Mouse (Mus musculus) NIH3T3 (cell line): Measurements from ENCODE around the gene Zmynd15.
"Not testable (repeated sequence)": the region's sequence is repeated elsewhere in the genome, so short reads cannot be mapped to it uniquely, and the experiment has no call there.

Source experiments
- DNase-seq: peaks from one replicate; pipeline ENCODE4 v3.0.0-alpha.2; 2012; ENCODE audit warnings: low read depth

Zmynd15 gene

DNA sequence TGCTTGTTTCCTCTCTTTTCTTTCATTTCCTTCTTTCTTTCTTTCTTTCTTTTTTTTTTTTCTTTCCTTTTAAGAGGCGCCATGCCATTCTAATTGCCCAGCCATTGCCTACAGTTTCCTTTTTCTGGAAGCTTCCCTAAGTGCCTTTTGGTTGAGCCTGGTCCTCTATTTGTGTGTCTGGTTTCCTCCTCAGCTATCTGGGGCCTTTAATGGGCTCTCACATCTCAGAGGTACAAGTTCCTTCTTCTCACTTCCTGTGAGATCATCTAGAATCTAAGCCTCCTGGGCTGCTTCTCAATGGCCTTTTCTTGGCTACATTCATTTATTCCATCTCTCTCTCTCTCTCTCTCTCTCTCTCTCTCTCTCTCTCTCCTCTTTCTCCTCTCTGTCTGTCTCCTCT, 11.9 kb upstream of the Zmynd15 start:
- DNase-seq: no peak

DNA sequence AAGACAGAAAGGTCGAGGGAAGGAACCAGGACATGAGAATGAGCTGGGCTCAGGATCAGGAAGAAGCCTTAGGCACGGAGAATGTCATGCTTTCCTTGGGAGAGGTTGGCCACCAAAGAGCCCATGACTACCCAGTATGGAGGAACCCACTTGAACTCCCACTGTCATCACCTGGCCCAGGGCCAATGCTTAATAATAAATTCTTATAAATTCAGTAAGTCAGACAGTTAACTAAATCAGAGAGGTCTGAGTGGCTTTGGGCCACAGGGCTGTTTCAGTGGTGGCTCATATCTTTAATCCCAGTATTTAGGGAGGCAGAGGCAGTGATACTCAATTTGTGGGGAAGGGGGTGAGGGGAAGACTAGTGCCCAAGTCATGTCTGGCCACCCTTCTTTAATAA, 8.3 kb upstream of the Zmynd15 start:
- DNase-seq: peak; percentile 9

DNA sequence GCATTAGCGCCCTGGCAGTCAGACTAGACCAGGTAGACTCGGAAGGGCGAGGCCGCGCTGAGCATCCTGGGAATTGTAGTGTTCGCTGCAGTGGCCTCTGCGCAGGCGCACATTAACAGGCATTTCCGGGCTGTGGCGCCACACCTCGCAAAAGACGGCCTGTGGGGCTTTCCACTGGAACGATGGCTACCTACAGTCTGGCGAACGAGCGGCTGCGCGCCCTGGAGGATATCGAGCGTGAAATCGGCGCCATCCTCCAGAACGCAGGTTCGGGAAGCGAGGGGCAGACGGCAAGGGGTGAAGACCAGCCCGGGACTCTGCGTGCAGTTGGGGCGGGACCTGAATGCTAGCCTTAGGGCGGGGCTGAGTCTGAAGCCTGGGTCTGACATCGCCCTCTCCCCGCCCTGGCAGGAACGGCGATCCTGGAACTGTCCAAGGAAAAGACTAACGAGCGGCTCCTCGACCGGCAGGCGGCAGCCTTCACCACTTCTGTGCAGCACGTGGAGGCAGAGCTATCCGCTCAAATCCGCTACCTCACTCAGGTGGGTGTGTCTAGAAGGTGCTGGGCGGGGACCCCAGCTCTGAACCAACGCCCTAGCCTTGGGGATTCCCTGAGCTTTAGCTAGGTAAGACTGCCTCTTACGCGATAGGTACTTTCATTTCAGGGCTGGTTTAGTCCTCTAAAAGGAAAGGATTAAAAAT, 7.3 kb upstream of the Zmynd15 start, which contains the start of gene Med11:
Med11 (plus strand) TSS at position 123 of the 702 bp plus-strand sequence.
- peak; percentile 98 for DNase-seq

DNA sequence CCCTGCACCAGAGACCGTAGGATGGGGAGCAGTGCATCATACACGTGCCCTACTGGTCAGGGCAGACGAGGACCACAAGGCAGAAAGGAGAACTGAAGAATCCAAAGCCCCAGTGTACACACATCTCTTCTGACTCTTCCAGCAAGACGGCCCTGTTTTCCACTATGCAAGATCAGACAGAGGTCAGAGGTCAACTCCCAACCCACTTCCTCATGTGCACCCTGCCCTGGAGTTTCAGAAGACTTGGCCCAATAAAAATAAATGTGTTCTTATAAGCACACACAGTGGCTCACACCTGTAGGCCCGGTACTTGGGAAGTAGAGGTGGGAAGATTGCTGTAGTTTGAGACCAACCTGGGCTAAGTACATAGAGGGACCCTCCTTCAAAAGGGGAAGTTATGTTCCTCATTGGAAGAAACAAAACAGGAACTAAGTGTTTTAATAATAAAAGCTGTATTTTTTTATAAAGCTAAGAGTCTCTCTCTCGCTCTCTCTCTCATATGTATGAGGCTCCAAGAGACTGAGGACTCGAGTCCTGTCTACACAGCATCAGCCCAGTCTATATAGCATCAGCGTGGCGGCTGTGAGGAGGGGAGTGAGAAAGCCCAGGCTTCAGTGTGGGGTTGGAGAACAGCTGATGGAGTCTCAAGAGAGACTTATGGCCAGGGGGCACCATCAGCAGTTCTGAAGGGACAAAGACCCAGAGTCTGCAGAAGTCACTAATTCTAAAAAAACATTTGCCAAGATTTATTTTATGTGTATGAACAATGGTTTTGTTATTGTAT, 5.8 kb upstream of the Zmynd15 start:
- no peak for DNase-seq

DNA sequence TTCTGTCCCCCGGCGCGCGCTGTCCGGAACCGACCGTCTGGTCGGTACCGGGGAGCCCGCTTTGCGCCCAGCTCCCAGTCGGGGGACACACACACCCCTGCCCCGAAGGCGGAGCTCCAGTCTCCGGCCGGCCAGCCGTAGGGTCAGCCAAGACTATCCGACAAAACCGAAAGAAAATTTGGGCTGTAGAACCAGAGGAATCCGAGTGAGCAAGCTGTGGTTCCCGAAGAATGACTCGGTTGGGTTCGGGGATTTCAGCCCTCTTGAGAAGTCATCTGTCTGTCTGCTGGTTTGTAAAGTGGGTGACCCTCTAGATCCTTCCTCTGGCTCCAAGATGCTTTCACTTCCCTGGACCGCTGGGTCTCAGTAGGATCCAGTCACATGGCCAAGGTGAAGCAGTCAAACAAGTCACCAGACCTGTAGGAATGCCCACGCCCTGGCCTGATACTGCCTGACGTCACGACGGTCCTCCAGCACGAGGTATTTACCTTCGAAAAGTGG, 418 bp downstream of the Zmynd15 start, which contains the start of gene Cxcl16:
Cxcl16 (minus strand) TSS at position 384 of the 501 bp plus-strand sequence.
- no peak for DNase-seq

DNA sequence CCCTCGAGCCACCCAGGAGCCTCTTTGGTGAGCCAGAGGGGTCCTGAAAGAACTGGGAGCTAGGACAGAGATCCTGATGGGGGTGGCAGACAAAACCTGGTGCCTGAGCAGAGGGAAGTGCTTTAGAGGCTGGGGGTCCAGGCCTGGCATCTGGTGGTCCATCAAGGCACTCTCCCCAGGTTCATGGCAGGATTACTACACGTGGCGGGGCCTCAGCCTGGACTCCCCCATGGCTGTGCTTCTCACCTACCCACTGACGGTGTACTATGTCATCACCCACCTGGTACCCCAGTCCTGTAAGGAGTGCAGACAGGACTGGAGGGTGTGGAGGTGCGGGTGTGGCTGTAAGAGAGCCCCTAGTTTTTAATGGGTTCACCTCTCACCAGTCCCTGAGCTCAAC, 4.7 kb downstream of the Zmynd15 start:
- no peak for DNase-seq

DNA sequence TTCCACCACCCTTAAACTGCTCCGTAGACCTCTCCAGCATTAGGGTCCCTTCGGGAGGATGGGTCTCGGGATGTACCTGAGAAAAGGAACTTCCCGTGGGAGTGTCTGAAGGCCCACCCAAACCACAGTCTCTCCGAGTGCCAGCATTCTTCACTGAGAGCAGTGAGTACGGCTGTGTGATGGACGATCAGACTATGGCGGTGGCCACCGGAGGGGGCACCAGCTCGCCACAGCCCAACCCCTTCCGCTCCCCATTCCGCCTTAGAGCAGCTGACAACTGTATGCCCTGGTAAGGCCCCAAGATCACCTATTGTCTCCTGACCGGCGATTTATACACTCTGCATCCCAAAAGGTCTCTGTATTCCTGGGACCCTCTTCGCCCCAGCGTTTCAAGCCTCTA, 6.0 kb downstream of the Zmynd15 start:
- no peak for DNase-seq

DNA sequence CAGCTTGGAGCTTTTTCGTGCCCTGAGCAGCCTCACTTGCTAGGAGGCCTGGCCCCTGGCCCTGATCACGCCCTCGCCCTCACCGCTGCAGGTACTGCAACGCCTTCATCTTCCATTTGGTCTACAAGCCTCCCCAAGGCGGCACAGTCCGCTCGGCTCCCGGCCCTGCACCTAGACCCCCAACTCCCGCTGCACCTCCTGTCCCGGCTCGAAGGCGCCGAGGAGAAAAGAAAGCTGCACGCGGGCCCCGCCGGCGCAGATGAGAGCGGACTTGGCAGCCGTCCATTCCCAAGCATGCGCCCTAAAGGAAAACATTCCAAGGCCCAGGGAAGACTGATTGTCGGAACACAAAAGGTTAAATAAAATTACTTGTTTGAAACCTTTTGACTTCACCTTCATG, 6.6 kb downstream of the Zmynd15 start:
- no peak for DNase-seq

DNA sequence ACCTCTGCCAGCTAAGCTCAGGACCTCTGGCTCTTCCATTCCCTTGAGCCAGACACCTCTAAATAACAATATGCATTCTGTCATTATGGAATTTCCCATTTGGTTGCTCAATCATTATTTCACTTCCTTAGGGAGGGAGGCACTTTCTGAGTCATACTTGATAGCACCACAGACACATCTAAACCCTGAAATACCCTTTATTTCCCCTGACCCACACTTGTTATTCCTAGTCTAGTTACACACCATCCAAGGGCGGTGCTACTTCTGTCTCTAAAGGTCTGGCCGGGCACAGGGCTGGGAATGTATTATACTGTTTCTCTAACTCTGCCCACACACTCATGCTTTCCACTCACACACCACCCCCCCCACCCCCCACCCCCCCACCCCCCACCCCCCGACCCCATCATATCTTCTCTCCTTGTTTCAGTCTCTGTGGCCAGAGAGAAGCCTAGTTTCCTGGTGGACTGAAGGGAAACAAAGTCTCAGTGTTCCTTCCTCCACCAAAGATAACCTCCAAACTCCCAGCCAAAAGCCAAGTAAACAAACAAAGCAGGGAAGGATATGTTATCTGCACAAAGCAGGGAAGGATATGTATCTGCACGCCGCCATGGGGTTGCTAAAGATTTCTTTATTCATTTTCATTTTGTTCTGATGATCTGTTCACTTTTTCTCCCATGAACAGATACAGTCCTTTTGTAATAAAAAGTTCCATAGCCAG, 8.8 kb downstream of the Zmynd15 start:
- peak; percentile 50 for DNase-seq

DNA sequence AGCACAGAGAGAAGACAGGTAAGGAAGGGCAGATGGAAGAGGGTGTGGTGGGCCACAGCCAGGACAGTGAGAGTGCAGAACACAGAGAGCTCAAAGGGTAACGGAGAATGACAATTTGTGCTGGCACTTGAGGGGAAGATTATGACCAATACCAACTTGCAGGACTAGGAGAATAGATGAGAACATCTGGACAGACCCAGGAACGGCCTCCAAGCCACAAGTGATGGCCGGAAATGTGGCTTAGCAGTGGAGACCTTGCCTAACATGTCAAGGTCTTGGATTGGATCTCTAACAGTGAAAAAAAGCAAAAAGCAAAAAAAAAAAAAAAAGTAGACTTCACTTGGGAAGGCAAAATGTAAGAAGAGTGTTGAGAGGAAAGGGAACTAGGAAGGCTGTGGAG, 10.5 kb downstream of the Zmynd15 start:
- no peak for DNase-seq

DNA sequence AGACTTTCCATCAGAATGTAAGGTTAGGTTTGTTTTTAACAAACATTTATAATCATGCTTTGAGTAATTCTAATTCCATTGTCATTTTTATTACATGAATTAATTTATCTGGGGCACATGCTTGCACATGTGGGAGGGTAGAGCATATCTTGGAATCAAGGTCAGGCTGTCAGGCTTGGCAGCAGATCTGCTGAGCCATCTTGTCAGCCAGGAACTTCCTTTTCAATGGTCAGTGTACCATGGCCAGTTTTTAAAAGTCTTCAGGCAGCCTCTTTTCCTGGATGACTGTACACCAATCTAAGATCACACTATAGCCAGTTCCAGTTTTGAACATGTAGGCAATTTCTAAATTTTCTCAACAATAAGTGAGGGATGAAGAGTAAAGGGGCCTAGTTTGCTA, 13.5 kb downstream of the Zmynd15 start:
- no peak for DNase-seq

DNA sequence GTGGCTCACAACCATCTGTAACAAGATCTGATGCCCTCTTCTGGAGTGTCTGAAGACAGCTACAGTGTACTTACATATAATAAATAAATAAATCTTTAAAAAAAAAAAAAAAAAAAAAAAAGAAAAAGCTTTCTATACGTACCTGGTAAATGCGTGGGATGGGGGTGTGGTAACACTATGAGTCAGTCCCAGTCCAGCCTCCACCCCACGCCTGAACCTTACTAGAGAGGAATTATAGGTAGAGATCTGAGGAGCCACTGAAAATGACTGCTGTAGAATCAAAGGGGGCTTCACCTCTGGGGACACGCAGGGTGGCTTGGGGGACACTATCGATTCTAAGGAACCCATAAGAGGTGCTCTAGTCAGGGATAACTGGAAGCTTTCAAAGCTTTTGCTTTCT, 14.1 kb downstream of the Zmynd15 start:
- not testable (repeated sequence) for DNase-seq

DNA sequence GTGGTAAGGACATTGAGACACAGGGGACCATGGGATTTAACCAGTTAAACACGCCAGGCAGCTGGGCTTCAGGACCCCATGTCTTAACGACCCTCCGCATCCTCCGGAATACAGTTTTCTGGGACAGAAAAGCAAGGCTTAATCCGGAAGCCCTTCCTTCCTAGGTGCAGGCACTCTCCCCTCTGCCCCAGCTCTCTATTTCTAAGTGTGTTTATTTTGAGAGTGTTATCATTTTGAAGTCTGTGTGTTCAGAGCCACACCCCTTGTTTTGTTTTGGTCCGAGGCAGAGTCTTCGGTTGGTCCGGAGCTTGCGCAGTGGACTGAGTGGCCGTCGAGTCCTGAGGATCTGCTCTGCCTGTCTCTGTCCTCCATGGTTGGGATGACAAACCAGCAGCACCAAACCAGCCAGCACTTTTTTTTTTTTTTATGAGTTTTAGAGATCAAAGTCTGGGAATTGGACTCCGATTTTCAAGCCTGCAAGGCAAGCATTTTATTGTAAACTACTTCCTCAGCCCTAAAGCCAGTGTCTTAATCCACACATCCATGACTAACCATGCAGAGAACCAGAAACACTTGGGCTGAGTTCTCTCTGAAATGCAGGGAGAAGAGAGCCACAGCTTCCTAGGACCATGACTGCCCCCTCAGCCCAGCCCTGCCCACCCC, 15.8 kb downstream of the Zmynd15 start:
- DNase-seq: no peak

DNA sequence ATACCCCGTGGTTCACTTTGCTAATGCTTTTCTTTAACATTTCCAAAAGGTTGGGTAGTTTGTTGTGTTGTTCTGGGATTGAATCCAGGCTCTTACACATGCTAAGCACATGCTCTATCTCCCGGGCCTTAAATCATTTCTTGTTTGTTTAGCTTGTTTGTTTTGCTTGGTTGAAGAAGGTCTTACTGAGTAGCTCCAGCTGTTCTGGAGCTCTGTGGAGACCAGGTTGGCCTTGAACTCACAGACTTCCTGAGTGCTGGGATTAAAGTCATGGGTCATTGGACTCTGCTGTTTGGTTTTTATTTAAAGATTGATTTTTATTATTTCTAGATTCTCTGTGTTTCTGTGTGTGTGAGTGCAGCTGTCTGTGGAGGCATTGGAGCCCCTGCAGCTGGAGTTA, 26.3 kb downstream of the Zmynd15 start:
- DNase-seq: peak; percentile 63

DNA sequence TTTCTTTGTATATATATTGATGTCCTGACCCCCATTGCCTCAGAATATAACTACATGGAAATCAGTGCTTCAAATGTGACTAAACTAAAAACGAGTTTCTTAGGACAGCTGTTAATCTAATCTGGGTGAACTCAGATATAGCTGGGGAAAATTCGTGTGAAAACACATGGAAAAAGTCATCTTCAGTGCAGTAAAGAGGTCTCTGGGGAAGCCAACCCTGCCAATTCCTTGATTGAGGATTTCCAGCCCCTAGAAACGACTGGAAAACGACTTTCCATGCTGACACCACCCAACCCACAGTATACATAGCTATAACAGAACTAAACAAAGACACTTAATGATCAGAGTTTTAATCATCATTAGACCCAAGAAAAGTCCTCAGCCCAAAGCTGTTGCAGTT, 28.6 kb downstream of the Zmynd15 start:
- DNase-seq: no peak

DNA sequence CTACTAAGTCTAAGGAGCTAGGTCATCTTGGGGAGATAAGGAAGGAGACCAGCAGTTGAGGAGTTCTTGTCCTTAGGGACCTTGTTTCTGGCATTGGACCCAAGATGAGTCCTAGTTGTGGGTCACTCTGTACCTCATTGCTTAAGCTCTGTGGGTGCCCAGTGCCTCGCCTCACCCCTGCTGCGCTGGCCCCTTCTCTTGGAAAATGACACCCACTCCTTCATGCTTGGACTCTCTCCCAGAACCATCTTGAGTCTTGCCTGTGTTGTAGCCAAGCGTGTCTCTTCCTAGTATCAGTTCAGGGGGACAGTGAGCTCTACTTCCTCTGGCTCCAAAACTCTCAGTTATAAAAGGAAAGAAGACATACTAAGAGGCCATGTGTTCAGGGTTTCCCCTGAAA, 29.9 kb downstream of the Zmynd15 start:
- DNase-seq: no peak

DNA sequence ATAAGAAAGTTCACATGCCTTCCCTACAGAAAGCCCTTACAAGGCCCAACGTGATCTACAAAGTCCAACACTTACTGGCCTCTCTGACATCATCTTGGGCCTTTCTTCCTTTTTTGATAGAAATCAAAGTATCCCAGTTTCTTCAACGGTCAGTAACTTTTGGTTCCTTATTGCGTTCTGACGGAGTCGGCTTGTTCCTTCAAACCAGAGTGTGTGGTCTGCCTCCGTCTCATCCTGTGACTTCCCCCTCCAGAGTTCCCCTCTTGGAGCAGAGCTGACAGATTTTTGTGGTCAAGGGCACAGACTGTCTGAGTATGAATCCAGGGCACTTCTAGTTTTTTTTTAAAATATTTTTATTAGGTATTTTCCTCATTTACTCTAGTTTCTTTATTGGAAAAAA, 30.5 kb downstream of the Zmynd15 start:
- DNase-seq: no peak

DNA sequence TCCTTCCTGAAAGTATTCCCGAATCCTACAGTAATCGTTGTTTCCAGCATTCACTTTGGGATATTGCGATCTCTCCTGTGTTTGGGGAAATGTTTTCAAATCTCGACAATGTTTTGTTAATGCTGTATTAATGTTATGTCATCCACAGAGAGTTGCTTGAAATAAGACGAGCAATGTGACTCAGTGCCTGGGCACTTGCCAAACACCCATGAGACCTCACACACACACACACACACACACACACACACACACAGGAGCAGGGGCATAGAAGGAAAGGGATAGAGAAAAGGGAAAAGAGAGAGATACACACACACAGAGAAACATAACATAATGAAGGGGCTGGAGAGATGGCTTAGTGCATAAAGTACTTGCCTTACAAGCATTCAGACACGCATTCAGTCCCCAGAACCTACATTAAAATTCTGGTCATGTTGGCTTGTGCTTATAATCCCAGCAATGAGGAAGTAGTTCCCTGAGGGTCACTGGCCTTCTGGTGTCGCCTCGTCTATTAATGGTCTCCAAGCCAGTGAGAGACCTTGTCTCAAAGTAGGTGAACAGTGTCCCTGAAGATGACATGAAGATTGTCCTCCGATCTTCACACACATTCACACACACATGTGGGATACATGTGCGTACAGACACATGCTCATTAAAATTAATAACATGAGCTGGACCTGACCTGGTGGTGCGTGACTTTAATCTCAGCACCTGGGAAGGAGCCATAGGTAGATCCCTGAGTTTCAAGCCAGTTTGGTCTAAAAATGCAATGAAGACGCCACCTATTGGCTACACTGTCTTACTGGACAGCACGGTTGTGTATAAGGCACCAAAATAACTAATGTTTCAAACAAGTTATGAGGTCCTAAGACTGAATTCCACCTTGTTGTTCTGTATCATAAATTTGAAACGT, 40.6 kb downstream of the Zmynd15 start:
- peak; percentile 75 for DNase-seq

DNA sequence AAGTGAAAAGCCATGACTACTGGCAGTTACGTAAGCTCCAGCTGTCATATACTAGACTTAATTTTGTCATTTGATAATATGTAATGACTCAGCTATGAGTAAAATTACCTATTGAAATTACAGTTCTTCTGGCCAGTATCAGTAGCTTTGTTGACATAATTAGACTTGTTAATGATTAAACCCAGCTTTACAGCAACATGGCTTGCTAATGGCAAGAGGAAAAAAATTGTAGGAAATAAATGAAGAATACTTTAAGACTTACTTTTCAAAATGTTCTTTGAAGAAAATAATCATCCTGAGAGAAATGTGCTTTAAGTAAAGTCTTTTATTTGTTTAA, 41.2 kb downstream of the Zmynd15 start:
- no peak for DNase-seq

DNA sequence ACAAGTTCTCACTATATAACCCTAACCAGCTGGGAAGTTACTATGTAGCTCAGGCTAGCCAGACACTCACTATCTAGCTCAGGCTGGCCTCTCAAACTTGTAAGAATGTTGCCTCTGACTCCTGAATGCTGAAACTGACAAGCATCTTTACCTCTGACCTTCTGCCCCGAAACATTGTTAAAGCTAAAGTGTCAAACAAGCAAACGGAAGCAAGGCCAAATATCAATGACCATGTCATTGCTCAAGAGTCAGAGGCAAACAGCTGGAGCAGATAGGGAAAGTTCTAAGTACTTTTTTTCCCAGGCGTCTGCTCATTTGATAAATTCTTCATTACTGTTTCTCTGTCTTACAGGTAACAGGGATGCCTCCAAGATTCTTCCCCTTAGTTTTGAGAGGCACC, 42.8 kb downstream of the Zmynd15 start:
- no peak for DNase-seq

DNA sequence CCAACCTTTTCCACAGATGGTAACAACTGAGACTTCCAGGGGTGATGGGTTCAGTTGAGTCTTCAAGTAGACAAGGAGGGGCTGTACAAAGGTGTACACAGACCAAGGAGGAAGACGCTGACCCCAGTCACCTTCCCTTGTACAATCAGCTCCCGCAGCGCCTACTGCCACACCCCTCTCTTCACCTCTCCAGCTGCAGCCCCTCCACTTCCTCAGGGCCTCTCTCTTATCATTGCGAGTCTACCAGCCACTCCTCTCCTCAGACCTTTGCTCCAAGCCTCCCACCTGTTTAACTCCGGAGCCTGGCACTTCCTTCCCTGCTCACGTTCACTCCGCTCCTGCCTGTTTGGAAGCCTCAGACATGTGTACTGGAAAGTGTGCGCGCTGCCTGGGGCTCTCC, 45.7 kb downstream of the Zmynd15 start, which contains the start of gene Tm4sf5:
Tm4sf5 (plus strand) TSS at position 275 of the 400 bp plus-strand sequence.
- DNase-seq: no peak
